Mouse (Mus musculus): ENCODE data around the gene Ramp2. TPM values are rescaled to one million over a fixed set of nuclear protein-coding genes. Genes with fewer than 3 reads are reported as not detected.
A peak's percentile ranks its signal among the peaks of the same experiment; 100 is the strongest.

Gene Ramp2
- 62.3 and 64.9 TPM in 2 replicates for polyA plus RNA-seq (2015; fragmentation: Nextera tagmentation; extraction: Ambion mirVana)

DNA sequence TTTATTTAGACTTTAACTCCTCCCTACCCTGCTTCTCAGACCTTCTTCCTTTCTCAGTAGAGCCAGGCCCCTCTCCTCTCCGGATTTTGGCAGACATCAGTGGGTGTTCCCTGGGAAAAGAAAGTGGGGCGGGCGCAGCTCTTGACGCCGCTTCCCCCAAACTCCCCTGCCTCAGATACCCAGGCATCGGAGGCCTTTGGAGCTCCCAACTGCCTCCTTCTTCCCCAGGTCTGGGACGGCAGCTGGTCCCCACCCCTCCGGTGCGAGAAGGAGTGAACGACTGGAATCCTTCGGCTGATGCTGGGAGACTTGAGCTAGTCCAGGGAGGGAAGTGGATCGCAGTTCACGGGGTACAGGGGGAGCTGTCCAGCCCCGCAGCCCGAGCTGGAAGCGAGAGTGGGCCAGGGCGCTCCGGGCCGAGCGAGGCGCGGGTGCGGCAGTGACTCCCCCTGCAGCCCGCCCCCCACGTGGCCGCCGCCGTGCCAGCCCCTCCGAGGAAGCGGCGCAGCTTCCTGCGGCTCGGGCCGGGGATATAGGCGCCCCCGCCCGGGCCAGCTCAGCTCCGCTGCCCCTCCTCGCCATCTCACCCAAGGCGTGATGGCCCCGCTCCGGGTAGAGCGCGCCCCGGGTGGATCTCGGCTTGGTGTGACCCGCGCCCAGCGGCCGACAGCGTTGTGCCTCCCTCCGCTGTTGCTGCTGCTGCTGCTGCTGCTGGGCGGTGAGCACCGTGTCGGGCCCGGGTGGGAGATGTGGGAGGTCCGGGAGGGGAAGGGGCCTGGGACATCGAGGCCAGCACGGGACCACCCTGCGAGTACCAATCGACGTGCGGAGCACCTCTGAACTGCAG, at the start of gene Ramp2:
Ramp2 (plus strand) TSS at position 174 of the 847 bp plus-strand sequence.
- H3K9me3 ChIP-seq (ENCODE audit: control insufficient read depth, low read length), result no peaks in the 10 kb centered on the region
- peak within 1 kb of the TSS; percentile 89 for H3K27ac ChIP-seq (replicated peaks)
- H3K4me1 ChIP-seq (replicated peaks; ENCODE audit: control insufficient read depth, insufficient read depth), result no peaks in the 10 kb centered on the region
- peak within 1 kb of the TSS; percentile 96 for H3K4me2 ChIP-seq (replicated peaks; ENCODE audit: low read depth)
- under 1% methylated on average over 54 of the region's 63 CpGs for WGBS
- ATAC-seq (ENCODE audit: low FRiP score, low TSS enrichment) (peak; percentile 61), DNase-seq (ENCODE audit: low spot score) (peak; percentile 60)
- peak within 1 kb of the TSS; percentile 58 for H3K4me3 ChIP-seq (ENCODE audit: low read depth, low read length)
- peak within 1 kb of the TSS; percentile 72 for H3K9ac ChIP-seq (ENCODE audit: low read length)
- TF ChIP-seq EP300 (optimal IDR thresholded peaks at IDR 0.05), result no peak
- no peak; the same call in 1 of the 2 replicates for TF ChIP-seq CTCF (IDR thresholded peaks at IDR 0.05; ENCODE audit: low read depth)
- H3K27me3 ChIP-seq (ENCODE audit: control insufficient read depth, insufficient read depth, low read length), result no peaks in the 10 kb centered on the region
- H3K36me3 ChIP-seq (ENCODE audit: control insufficient read depth, insufficient read depth, low read length), result no peaks in the 10 kb centered on the region

DNA sequence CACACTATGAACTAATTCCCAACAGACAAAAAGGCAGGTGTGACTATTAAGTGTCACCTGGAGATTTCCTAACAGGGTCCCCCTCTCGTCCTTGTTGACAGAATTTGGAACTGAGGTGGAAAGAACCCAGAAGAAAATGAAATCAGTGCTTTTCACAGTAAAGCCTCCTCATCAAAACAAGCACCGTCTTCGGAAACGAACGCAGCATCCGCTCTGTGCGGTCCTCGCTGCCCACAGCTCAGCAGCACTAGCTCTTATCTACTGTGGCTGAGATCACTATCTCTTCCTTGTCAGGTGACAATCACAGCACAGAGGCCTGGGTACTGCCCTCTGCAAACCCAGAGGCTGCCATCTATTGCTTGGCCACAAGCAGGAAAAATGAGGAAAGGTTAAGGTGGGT, 49.7 kb upstream of the Ramp2 start:
- H3K27me3 ChIP-seq (ENCODE audit: control insufficient read depth, insufficient read depth, low read length), result no peaks in the 10 kb centered on the region
- peaks cover 36% of the 10 kb centered on the region for H3K36me3 ChIP-seq (ENCODE audit: control insufficient read depth, insufficient read depth, low read length)
- H3K9ac ChIP-seq (ENCODE audit: low read length), result no peak overlapping the region
- no peaks in the 10 kb centered on the region for H3K4me1 ChIP-seq (replicated peaks; ENCODE audit: control insufficient read depth, insufficient read depth)
- no peak overlapping the region for H3K4me3 ChIP-seq (ENCODE audit: low read depth, low read length)
- H3K27ac ChIP-seq (replicated peaks), result no peak overlapping the region
- H3K9me3 ChIP-seq (ENCODE audit: control insufficient read depth, low read length), result no peaks in the 10 kb centered on the region
- ATAC-seq (ENCODE audit: low FRiP score, low TSS enrichment) (no peak), DNase-seq (ENCODE audit: low spot score) (no peak)
- no peak overlapping the region for H3K4me2 ChIP-seq (replicated peaks; ENCODE audit: low read depth)
- WGBS, result 89% methylated on average over 8 of the region's 8 CpGs
- no peak for TF ChIP-seq CTCF (IDR thresholded peaks at IDR 0.05; ENCODE audit: low read depth)
- TF ChIP-seq EP300 (optimal IDR thresholded peaks at IDR 0.05), result no peak

DNA sequence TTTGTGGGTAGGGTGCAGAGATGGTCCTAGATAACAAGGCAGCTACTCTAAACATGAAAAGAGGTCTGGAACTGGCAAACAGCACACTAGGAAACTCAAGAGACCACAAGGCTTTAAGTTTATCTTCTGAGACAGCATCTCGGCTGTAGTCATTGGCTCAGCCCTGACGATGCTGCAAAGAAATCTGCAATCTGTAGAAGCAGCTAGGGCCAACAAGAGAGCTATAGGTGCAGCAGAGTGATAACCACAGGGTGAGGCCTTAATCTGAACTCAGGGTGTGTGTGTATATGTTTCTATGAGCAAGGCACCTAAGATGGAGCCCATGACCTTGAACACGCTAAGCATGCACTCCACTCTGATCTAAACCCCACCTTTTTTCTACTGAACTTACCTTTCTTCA, 46.3 kb upstream of the Ramp2 start:
- H3K9me3 ChIP-seq (ENCODE audit: control insufficient read depth, low read length), result no peaks in the 10 kb centered on the region
- H3K36me3 ChIP-seq (ENCODE audit: control insufficient read depth, insufficient read depth, low read length), result peaks cover 40% of the 10 kb centered on the region
- H3K4me1 ChIP-seq (replicated peaks; ENCODE audit: control insufficient read depth, insufficient read depth), result no peaks in the 10 kb centered on the region
- H3K27me3 ChIP-seq (ENCODE audit: control insufficient read depth, insufficient read depth, low read length), result no peaks in the 10 kb centered on the region
- no peak overlapping the region for H3K4me3 ChIP-seq (ENCODE audit: low read depth, low read length)
- H3K4me2 ChIP-seq (replicated peaks; ENCODE audit: low read depth), result no peak overlapping the region
- DNase-seq (ENCODE audit: low spot score) (no peak), ATAC-seq (ENCODE audit: low FRiP score, low TSS enrichment) (no peak)
- H3K9ac ChIP-seq (ENCODE audit: low read length), result no peak overlapping the region
- WGBS, result 77% methylated on average over 3 of the region's 3 CpGs
- H3K27ac ChIP-seq (replicated peaks), result no peak overlapping the region
- TF ChIP-seq CTCF (IDR thresholded peaks at IDR 0.05; ENCODE audit: low read depth) (no peak), EP300 (optimal IDR thresholded peaks at IDR 0.05) (no peak)

DNA sequence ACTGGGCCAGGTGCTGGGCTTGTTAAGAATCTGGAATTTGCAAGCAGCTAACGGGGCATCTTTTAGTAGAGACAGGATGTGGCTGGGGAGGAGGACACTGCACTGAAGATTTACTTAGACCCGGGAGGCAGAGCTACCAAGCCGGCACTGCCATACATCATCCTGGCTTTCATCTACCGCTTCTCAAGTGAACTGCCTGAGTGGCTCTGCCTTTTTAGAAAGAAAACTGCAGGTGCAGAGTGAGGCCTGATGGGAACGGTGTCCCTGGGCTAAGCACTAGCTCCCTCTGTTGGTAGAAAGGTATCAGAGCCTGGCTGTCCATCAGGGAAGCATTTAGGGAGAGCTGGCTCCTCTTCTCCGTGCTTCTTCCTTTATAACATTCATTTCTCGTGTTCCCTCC, 44.8 kb upstream of the Ramp2 start:
- no peak overlapping the region for H3K27ac ChIP-seq (replicated peaks)
- H3K4me1 ChIP-seq (replicated peaks; ENCODE audit: control insufficient read depth, insufficient read depth), result no peaks in the 10 kb centered on the region
- no peaks in the 10 kb centered on the region for H3K9me3 ChIP-seq (ENCODE audit: control insufficient read depth, low read length)
- H3K4me3 ChIP-seq (ENCODE audit: low read depth, low read length), result no peak overlapping the region
- TF ChIP-seq CTCF (IDR thresholded peaks at IDR 0.05; ENCODE audit: low read depth), result peak; percentile 89
- TF ChIP-seq EP300 (optimal IDR thresholded peaks at IDR 0.05), result no peak
- DNase-seq (ENCODE audit: low spot score), result no peak
- WGBS, result 21% methylated on average over 7 of the region's 7 CpGs
- ATAC-seq (ENCODE audit: low FRiP score, low TSS enrichment), result 0 out of 2 replicates have a peak, but pooled peaks have one; percentile 46
- no peak overlapping the region for H3K4me2 ChIP-seq (replicated peaks; ENCODE audit: low read depth)
- peaks cover 40% of the 10 kb centered on the region for H3K36me3 ChIP-seq (ENCODE audit: control insufficient read depth, insufficient read depth, low read length)
- no peak overlapping the region for H3K9ac ChIP-seq (ENCODE audit: low read length)
- H3K27me3 ChIP-seq (ENCODE audit: control insufficient read depth, insufficient read depth, low read length), result no peaks in the 10 kb centered on the region

DNA sequence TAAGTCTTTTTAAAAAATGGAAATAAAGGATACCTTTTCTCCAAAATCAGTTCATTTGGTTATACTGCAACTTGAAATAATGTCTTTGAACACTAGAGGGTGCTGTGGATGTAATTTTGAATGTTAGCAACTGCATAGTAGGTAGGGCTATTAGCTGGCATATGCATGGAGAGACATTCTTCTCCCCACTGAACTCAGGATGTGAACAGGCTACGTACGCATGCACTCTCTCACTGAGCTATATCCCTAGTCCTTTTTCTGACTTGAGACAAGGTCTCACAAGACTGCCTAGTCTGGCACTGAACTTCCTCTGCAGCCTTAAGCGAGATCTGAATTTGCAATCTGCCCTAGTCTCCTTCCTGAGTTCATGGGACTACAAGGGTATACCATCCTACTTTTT, 33.9 kb upstream of the Ramp2 start:
- 30% methylated on average over 3 of the region's 3 CpGs for WGBS
- H3K27ac ChIP-seq (replicated peaks), result no peak overlapping the region
- no peak for DNase-seq (ENCODE audit: low spot score)

DNA sequence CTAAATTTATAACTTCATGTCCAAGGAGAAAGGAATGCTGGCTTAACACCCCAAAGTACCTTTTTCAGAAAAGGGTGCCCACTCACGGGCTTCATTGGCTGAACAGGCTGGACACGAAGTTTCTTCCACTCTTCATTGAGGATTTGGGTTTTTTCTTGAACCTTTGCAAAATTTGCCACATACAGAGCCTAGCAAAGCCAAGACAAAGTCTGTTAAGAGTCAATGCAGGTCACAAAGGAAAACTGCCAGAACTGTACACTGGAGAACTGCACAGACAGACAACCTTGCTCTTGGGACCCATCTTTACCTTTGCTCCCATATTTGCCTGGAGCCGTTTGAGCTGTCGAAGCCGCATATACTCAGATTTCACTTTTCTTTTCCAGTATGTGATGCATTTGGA, 28.9 kb upstream of the Ramp2 start:
- no peak overlapping the region for H3K9ac ChIP-seq (ENCODE audit: low read length)
- whole genome bisulfite sequencing, result 91% methylated on average over 5 of the region's 5 CpGs
- H3K27ac ChIP-seq (replicated peaks), result no peak overlapping the region
- TF ChIP-seq EP300 (optimal IDR thresholded peaks at IDR 0.05), result no peak
- no peak for TF ChIP-seq CTCF (IDR thresholded peaks at IDR 0.05; ENCODE audit: low read depth)
- H3K36me3 ChIP-seq (ENCODE audit: control insufficient read depth, insufficient read depth, low read length), result peaks cover 16% of the 10 kb centered on the region
- H3K27me3 ChIP-seq (ENCODE audit: control insufficient read depth, insufficient read depth, low read length), result no peaks in the 10 kb centered on the region
- H3K4me1 ChIP-seq (replicated peaks; ENCODE audit: control insufficient read depth, insufficient read depth), result no peaks in the 10 kb centered on the region
- no peak overlapping the region for H3K4me2 ChIP-seq (replicated peaks; ENCODE audit: low read depth)
- ATAC-seq (ENCODE audit: low FRiP score, low TSS enrichment), result no peak
- no peak overlapping the region for H3K4me3 ChIP-seq (ENCODE audit: low read depth, low read length)
- H3K9me3 ChIP-seq (ENCODE audit: control insufficient read depth, low read length), result no peaks in the 10 kb centered on the region
- DNase-seq (ENCODE audit: low spot score), result no peak

More for the DNA sequence above, 33.9 kb upstream of the Ramp2 start:
- Histone ChIP-seq H3K27me3 (ENCODE audit: control insufficient read depth, insufficient read depth, low read length) (no peaks in the 10 kb centered on the region), H3K4me1 (replicated peaks; ENCODE audit: control insufficient read depth, insufficient read depth) (no peaks in the 10 kb centered on the region), H3K4me3 (ENCODE audit: low read depth, low read length) (no peak overlapping the region), H3K9ac (ENCODE audit: low read length) (no peak overlapping the region), H3K36me3 (ENCODE audit: control insufficient read depth, insufficient read depth, low read length) (peaks cover 27% of the 10 kb centered on the region), H3K4me2 (replicated peaks; ENCODE audit: low read depth) (no peak overlapping the region), H3K9me3 (ENCODE audit: control insufficient read depth, low read length) (no peaks in the 10 kb centered on the region)
- peak; percentile 75 for ATAC-seq (ENCODE audit: low FRiP score, low TSS enrichment)
- TF ChIP-seq EP300 (optimal IDR thresholded peaks at IDR 0.05) (no peak), CTCF (IDR thresholded peaks at IDR 0.05; ENCODE audit: low read depth) (peak; percentile 90)

Measured in stomach, postnatal 0 days (tissue).